Mouse (Mus musculus): Measurements from ENCODE around the gene Gm20715.
A peak's percentile ranks its signal among the peaks of the same experiment; 100 is the strongest.
"Not testable (repeated sequence)": the region's sequence is repeated elsewhere in the genome, so short reads cannot be mapped to it uniquely, and the experiment has no call there.

Gm20715 gene

GRCm38 (mm10) chr7:6410043-6410442 is at the start of gene Gm20715:
Gene Gm20715 (plus strand): TSS chr7:6410277.
- DNase-seq (ENCODE audit: low spot score), result peak; percentile 90

GRCm38 (mm10) chr7:6360477-6361060 is 49.5 kb upstream of the Gm20715 start:
- DNase-seq (ENCODE audit: low spot score), result no peak

- no peak for DNase-seq (ENCODE audit: low spot score)
Observed at GRCm38 (mm10) chr7:6361756-6362155, 48.3 kb upstream of the Gm20715 start.

- peak; percentile 99 for DNase-seq (ENCODE audit: low spot score)
Observed at GRCm38 (mm10) chr7:6362268-6363046, 47.6 kb upstream of the Gm20715 start.

GRCm38 (mm10) chr7:6363047-6363488 is 47.0 kb upstream of the Gm20715 start, which contains the start of gene Zfp78:
Gene Zfp78 (plus strand): TSS chr7:6363280.
- no peak for DNase-seq (ENCODE audit: low spot score)

DNA sequence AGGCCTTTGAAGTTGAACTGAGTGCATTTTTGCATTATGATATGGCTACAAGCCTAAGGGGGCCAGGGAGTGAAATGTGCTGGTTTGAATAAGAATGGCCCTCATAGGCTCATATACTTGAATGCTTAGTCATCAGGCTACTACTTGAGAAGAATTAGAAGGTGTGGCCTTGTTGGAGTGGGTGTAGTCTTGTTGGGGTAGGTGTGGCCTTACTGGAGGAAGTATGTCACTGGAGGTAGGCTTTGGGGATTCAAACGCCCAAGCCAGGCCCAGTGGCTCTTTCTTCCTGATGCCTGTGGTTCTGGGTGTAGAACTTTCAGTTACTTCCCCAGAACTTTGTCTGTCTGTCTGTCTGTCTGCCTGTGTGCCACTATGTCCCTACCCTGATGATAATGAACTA is 45.3 kb upstream of the Gm20715 start:
- no peak for DNase-seq (ENCODE audit: low spot score)

- no peak for DNase-seq (ENCODE audit: low spot score)
Observed at GRCm38 (mm10) chr7:6367185-6367584, 42.9 kb upstream of the Gm20715 start.

DNA sequence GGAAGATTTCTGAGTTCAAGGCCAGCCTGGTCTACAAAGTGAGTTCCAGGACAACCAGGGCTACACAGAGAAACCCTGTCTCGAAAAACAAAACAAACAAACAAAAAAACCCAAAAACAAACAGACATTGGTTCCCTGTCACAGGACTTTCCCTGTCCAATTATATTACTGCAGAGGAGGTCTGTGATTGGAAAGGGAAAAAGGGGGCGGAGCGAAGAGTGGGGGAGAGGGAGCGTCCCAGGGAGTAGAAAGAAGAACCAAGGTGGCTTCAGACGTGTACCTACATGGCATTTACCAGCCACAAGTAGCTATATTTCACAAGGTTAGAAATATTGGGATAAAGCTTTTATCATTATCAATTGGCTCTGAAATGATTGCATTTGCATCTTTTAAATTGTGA is 41.9 kb upstream of the Gm20715 start:
- DNase-seq (ENCODE audit: low spot score), result not testable (repeated sequence)

DNA sequence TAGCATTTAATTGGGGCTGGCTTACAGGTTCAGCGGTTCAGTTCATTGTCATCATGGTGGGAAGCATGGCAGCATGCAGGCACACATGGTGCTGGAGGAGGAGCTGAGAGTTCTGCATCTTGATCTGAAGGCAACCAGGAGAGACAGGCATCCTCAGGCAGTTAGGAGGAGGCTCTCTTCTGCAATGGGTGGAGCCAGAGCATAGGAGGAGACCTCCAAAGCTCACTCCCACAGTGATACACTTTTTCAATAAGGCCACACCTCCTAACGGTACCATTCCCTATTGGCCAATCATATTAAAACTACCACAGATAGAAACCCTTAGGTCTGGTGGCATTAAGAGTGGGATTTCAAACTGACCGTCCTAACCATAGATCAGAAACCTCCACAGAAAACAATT is 40.6 kb upstream of the Gm20715 start:
- DNase-seq (ENCODE audit: low spot score), result no peak

DNA sequence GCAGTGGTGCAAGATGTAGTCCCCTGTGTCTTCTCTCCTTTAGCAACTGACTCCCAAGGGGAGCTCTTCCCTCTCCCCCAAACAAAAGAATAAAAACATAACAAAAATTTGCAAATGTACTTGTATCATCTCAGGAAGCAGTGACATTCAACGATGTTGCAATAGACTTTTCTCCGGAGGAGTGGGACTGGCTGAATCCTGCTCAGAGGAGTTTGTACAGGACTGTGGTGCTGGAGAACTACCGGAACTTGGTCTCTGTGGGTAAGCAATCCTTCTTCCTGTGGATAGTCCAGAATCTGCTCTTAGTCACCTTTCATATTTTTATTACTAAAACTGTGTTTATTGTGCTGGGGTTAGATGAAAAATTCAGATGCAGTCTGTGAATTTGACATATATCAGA is 37.1 kb upstream of the Gm20715 start:
- DNase-seq (ENCODE audit: low spot score), result no peak

DNA sequence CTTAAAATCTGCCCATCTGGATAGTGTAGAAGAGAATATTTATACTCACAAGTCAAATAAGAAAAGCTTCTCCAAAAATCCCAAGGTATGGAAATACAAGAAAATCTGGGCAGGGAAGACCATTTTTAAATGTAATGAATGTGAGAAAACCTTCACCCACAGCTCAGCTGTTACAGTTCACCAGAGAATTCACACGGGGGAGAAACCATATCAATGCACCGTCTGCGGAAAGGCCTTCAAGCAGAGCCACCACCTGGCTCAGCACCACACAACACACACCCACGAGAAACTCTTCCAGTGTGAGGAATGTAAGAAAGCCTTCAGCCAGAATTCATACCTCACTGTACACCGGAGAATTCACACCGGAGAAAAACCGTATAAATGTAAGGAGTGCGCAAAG is 31.6 kb upstream of the Gm20715 start:
- DNase-seq (ENCODE audit: low spot score), result no peak

DNA sequence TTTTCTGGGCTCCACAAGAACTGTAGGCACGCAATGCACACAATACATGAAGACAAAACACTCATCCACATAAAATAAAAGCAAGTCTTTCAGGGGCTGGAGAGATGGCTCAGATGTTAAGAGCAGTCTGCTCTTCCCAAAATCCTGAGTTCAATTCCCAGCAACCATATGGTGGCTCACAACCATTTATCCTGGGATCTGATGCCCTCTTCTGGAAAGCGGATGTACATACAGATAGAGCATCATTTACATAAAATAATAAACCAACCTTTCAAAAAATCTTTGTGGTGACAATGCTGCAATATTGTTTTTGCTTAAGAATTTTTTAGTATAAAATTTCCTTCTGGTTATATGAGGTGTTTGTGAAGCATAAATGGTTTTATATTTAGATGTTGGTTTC is 28.6 kb upstream of the Gm20715 start:
- no peak for DNase-seq (ENCODE audit: low spot score)

GRCm38 (mm10) chr7:6383044-6383455 is 27.0 kb upstream of the Gm20715 start, which contains the start of gene Zfp28:
Gene Zfp28 (plus strand): TSS chr7:6383295.
- peak; percentile 93 for DNase-seq (ENCODE audit: low spot score)

GRCm38 (mm10) chr7:6384011-6384410 is 26.1 kb upstream of the Gm20715 start:
- DNase-seq (ENCODE audit: low spot score), result no peak

DNA sequence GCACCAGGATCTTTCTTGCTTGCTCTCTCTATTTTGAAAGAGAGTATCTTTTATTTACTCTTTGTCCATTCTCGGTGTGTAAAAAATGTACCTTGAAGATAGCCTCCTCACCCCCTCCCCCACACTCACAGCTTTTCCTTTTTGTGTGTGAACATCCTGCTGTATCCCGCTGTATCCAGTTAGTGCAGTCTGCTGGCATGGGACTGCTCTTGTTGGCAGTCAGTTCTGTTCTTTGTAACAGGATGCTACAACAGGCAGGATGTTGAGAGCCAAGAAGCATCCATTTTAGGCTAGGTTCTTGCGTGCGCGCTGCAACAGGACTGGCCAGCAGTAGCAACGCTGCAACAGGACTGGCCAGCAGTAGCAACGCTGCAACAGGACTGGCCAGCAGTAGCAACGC is 23.1 kb upstream of the Gm20715 start:
- peak; percentile 44 for DNase-seq (ENCODE audit: low spot score)

GRCm38 (mm10) chr7:6388971-6389370 is 21.1 kb upstream of the Gm20715 start:
- no peak for DNase-seq (ENCODE audit: low spot score)

- no peak for DNase-seq (ENCODE audit: low spot score)
Observed at GRCm38 (mm10) chr7:6389449-6389848, 20.6 kb upstream of the Gm20715 start.

DNA sequence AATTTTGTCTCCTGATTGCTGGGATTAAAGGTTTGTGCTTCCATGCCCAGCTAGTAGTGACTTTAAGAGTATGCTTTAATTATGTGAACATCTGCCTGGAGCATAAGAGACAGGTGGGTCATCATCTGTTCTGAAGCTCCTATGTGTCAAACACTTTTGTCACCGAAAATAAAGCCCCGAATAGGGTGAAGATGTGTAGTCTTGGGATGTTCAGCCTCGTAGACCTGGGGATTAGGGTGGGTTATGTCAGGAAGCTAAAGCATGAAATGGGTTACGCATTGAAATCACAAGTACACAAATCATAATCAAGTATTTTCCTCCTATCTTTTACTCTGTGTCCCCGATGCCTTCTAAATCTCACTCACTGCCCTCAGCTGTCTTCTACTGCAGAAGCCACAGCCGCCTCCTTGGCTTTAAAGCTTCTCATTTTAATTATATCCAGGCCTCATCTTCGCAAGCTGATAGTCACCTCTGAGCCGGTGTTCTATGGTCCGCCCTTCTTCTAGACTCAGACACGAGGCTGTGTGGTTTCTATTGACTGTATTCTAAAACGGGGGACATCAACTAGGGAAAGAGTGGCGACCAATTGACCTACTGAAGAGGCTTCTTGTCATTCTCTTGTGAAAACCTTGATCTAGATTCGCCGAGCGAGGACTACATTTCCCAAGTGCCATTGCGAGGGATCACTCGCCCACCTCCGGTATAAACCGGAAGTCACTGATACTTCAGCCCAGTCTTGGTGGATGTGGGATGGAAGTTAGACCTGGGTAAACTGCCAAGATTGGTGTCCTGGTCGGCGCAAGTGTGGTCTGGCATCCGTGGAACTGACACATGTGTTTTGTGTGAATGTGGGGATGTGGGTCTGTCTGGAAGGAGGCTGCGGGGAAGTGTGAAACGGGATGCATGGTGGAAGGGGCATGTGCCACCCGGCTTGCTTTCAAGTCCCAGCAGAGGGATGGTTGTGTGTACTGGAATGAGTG is 11.8 kb upstream of the Gm20715 start, which contains the start of gene Smim17:
Smim17 (plus strand) TSS at position 720 of the 980 bp plus-strand sequence.
- DNase-seq (ENCODE audit: low spot score), result peak; percentile 62

GRCm38 (mm10) chr7:6414626-6415441 is 4.8 kb downstream of the Gm20715 start:
- DNase-seq (ENCODE audit: low spot score), result no peak

GRCm38 (mm10) chr7:6415442-6415787 is 5.3 kb downstream of the Gm20715 start:
- no peak for DNase-seq (ENCODE audit: low spot score)

DNA sequence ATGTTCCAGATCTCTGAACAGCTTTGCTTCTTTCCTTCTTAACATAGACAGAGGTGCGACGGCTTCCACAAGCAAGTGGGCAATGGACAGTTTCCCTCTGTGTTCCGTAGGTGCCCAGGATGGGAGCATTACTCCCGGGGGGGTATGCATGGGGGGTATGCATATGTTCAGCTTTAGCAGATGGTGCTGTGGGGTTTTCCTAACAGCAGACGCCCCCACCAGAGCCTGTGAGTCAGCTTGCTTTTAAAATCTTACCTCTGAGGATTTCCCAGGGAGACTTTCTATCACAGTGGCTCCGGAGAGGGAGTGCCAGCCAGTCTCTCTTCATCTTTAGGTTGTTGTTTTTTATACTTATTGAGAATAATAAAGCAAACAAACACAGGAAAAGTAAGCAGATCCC is 9.8 kb downstream of the Gm20715 start:
- no peak for DNase-seq (ENCODE audit: low spot score)
